Mouse (Mus musculus) liver, embryonic 11.5 days (tissue): ENCODE measurements around the gene Zfp26. TPM values are rescaled to one million over a fixed set of nuclear protein-coding genes. Genes with fewer than 3 reads are reported as not detected.

Source experiments
- ATAC-seq: fragments of 200-750 bp; cut with Nextera tagmentation; replicated peaks from 2 replicates; pipeline ENCODE4 v1.8.0; 2017; ENCODE audit warnings: moderate number of reproducible peaks, mild to moderate bottlenecking, moderate TSS enrichment, moderate library complexity; ENCODE audit not compliant: low FRiP score
- DNase-seq: peaks from one replicate; pipeline ENCODE4 v3.0.0-alpha.2; 2017; ENCODE audit warnings: low spot score
- H3K27ac ChIP-seq: fragments of 300-500 bp; sonication (generic); 2 replicates; pipeline ENCODE4 v1.5.1; 2014; ENCODE audit warnings: mild to moderate bottlenecking, low read depth, low read length, control low read depth
- H3K27me3 ChIP-seq: fragments of 300-500 bp; sonication (generic); replicated peaks from 2 replicates; pipeline ENCODE4 v1.6.1; 2014; ENCODE audit warnings: low read length, mixed read lengths; ENCODE audit not compliant: control insufficient read depth, insufficient read depth
- H3K36me3 ChIP-seq: fragments of 300-500 bp; sonication (generic); 2 replicates; pipeline ENCODE4 v1.6.1; 2014; ENCODE audit warnings: mild to moderate bottlenecking, low read length, moderate library complexity, mixed read lengths; ENCODE audit not compliant: control insufficient read depth, insufficient read depth
- H3K4me1 ChIP-seq: fragments of 300-500 bp; sonication (generic); replicated peaks from 2 replicates; pipeline ENCODE4 v1.6.1; 2014; ENCODE audit warnings: low read length, mixed read lengths; ENCODE audit not compliant: control insufficient read depth, insufficient read depth
- H3K4me2 ChIP-seq: fragments of 300-500 bp; sonication (generic); 2 replicates; pipeline ENCODE4 v1.6.1; 2014; ENCODE audit warnings: mild to moderate bottlenecking, control low read depth, moderate library complexity
- H3K4me3 ChIP-seq: fragments of 300-500 bp; sonication (generic); 2 replicates; pipeline ENCODE4 v1.5.1; 2014; ENCODE audit warnings: low read depth, low read length, control low read depth
- H3K9ac ChIP-seq: fragments of 300-500 bp; sonication (generic); 2 replicates; pipeline ENCODE4 v1.6.1; 2014; ENCODE audit warnings: low read depth, low read length, control low read depth
- H3K9me3 ChIP-seq: fragments of 300-500 bp; sonication (generic); 2 replicates; pipeline ENCODE4 v1.6.1; 2016; ENCODE audit warnings: low read length, inconsistent platforms, mixed read lengths; ENCODE audit not compliant: control insufficient read depth
- WGBS: fragments of 180-500 bp; shearing (Covaris S2); extraction: QIAGEN DNeasy Blood & Tissue Kit; methylation state at CpG from one replicate; pipeline ENCODE4 v1.1.7; 2014; 5-methylcytosine and 5-hydroxymethylcytosine counted together
- polyA plus RNA-seq: library from polyadenylated mRNA; unstranded; fragments of >200 nt; fragmentation: Nextera tagmentation; extraction: Ambion mirVana; gene quantifications from 2 replicates; pipeline ENCODE4 v1.2.1, GENCODE M21; 2014

Gene Zfp26
- 15.1 and 16.4 TPM in 2 replicates for polyA plus RNA-seq

- peak within 1 kb of the TSS; percentile 80 for H3K9ac ChIP-seq
- ATAC-seq (peak; percentile 92), DNase-seq (peak; percentile 83)
- peak within 1 kb of the TSS; percentile 84 for H3K27ac ChIP-seq
- peaks cover 7% of the 10 kb centered on the region; the same call in 1 of the 2 replicates for H3K4me1 ChIP-seq
- peak within 1 kb of the TSS; percentile 79 for H3K4me3 ChIP-seq
- peaks cover 6% of the 10 kb centered on the region for H3K36me3 ChIP-seq
- H3K9me3 ChIP-seq: no peaks in the 10 kb centered on the region
- H3K4me2 ChIP-seq: peak within 1 kb of the TSS; percentile 80
- WGBS: under 1% methylated on average over 48 of the region's 48 CpGs
- H3K27me3 ChIP-seq: no peaks in the 10 kb centered on the region
Observed at GRCm38 (mm10) chr9:20459377-20460317, at the start of gene Zfp26. TSS of gene Zfp26 (minus strand) at chr9:20460162.

GRCm38 (mm10) chr9:20509676-20510075 is 49.7 kb upstream of the Zfp26 start:
- Histone ChIP-seq H3K4me2 (no peak overlapping the region), H3K4me3 (no peak overlapping the region), H3K9ac (no peak overlapping the region), H3K9me3 (no peaks in the 10 kb centered on the region), H3K27ac (no peak overlapping the region), H3K27me3 (no peaks in the 10 kb centered on the region), H3K4me1 (peaks cover 30% of the 10 kb centered on the region), H3K36me3 (peaks cover 23% of the 10 kb centered on the region)
- DNase-seq: no peak
- 57% methylated on average over 3 of the region's 3 CpGs for WGBS
- ATAC-seq: peak; percentile 56

DNA sequence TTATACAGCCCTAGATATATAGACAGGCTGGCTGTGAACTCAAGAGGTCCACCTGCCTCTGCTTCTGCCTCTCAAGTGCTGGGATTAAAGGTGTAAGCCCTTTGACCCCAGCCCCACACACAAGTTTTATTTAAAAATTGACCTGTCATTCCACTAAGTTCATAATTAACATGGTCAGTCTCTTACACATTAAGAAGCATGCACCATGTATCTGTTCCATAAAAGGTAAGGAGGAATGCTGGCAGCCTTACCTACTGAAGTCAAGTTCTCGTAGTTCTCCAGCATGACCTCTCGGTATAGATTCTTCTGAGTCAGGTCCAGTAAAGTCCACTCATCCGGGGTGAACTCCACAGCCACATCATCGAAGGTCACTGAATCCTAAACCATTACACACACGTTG is 44.8 kb upstream of the Zfp26 start:
- ATAC-seq (no peak), DNase-seq (no peak)
- peaks cover 46% of the 10 kb centered on the region for H3K36me3 ChIP-seq
- H3K9me3 ChIP-seq: no peaks in the 10 kb centered on the region
- H3K4me2 ChIP-seq: no peak overlapping the region
- H3K4me3 ChIP-seq: no peak overlapping the region
- no peak overlapping the region for H3K27ac ChIP-seq
- peaks cover 1% of the 10 kb centered on the region; the same call in 1 of the 2 replicates for H3K4me1 ChIP-seq
- H3K9ac ChIP-seq: no peak overlapping the region
- 91% methylated on average over 5 of the region's 5 CpGs for WGBS
- no peaks in the 10 kb centered on the region for H3K27me3 ChIP-seq

DNA sequence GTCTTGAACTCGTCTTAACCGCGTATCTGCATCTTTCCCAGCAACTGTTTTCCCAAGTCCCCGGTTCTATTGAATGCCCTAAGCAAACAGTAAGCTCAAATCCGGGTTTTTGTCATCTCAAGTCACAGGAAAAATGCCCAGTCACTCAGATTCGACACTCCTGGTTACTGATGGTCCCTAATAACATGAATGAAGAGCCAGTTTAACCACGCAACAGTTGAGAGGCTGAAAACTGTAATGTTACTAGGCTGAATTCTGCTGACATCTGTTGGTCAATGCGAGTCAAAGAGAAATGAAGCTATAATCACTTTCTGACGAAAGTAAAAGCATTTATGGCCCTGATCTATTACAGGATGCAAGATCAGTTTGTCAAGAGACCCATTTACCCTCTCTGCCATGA is 33.3 kb upstream of the Zfp26 start:
- Histone ChIP-seq H3K4me3 (peak overlapping the region; percentile 86), H3K36me3 (peaks cover 5% of the 10 kb centered on the region; the same call in 1 of the 2 replicates), H3K27me3 (no peaks in the 10 kb centered on the region), H3K9ac (peak overlapping the region; percentile 87), H3K4me1 (peaks cover 6% of the 10 kb centered on the region), H3K27ac (peak overlapping the region; percentile 96), H3K4me2 (peak overlapping the region; percentile 80), H3K9me3 (no peaks in the 10 kb centered on the region)
- WGBS: 8% methylated on average over 9 of the region's 9 CpGs
- ATAC-seq (no peak), DNase-seq (no peak)

DNA sequence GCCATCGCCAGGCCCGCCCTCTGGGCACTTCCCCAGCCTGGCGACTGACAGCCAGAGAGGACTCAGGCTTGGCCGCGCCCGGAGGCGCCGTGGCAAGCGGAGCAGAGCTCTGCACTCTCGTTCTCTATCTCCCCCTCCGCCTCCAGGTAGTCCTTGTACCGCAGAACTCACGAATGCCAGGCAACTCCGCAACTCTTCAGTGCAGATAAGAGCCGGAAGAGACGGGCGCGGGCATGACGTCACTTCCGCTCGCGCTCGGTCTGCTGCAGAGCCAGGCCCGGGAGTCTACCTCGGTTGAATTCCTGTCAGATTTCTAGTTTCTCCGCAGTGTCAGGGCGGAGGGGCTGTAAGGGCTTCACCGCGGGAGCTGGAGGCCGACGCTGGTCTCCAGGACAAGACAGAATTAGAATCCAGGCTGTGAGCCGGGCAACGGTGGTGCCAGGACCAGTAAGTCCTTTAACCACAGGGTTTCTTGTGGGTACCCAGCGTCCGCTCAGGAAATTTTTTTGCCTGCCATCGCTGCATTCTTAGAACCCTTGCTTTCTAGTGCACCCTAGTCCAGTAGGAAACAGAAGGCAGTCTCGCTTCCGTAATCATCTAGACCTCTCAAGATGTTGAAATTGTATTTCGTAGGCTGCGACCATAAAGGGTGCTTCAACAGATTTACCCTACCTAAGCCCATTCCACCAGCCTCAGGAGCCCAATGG is 32.7 kb upstream of the Zfp26 start, which contains the start of gene Zfp426:
Zfp426 (minus strand) TSS at position 220 of the 707 bp plus-strand sequence.
- peak; percentile 93 for DNase-seq
- Histone ChIP-seq H3K36me3 (no peaks in the 10 kb centered on the region; the same call in 1 of the 2 replicates), H3K9ac (peak within 1 kb of the TSS; percentile 87), H3K4me2 (peak within 1 kb of the TSS; percentile 80), H3K4me3 (peak within 1 kb of the TSS; percentile 86), H3K4me1 (peaks cover 6% of the 10 kb centered on the region), H3K27me3 (no peaks in the 10 kb centered on the region), H3K9me3 (no peaks in the 10 kb centered on the region), H3K27ac (peak within 1 kb of the TSS; percentile 96)
- WGBS: under 1% methylated on average over 40 of the region's 40 CpGs
- ATAC-seq: peak; percentile 97

DNA sequence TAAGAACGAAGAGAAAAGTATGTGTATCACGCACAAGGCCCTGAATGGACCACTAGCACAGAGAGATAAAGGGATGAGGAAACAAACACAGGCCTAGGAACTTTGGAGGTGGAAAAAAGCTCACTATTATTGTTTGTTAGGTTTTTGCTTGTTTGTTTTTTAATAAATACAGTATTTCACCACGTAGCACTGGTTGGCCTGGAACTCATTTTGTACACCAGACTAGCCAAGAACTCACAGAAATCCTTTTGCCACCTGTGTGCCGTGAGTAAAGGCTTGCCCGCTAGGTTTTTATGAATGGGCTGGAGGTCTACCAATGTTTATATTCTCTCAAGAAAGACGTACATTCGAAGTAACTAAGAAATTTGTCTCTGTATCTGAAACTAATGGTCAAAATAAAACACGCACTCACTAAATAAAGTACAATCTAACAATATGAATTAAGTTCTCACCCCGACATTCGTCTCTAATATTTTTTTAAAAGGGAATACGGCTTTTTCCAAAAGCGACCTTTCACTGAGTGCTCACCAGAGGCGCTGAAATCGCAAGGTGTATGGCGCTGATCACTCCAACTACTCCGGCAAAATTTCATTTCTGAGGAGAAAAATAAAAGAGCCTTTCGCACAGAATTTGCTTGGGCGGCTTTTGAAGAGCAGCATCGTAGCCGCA is 32.0 kb upstream of the Zfp26 start:
- H3K4me1 ChIP-seq: peaks cover 6% of the 10 kb centered on the region
- H3K36me3 ChIP-seq: no peaks in the 10 kb centered on the region; the same call in 1 of the 2 replicates
- H3K4me3 ChIP-seq: peak overlapping the region; percentile 86
- peak overlapping the region; percentile 80 for H3K4me2 ChIP-seq
- H3K27ac ChIP-seq: peak overlapping the region; percentile 96
- WGBS: 9% methylated on average over 20 of the region's 20 CpGs
- no peaks in the 10 kb centered on the region for H3K9me3 ChIP-seq
- H3K9ac ChIP-seq: peak overlapping the region; percentile 87
- ATAC-seq: no peak
- H3K27me3 ChIP-seq: no peaks in the 10 kb centered on the region
- DNase-seq: no peak

GRCm38 (mm10) chr9:20489536-20489935 is 29.6 kb upstream of the Zfp26 start:
- H3K9me3 ChIP-seq: no peaks in the 10 kb centered on the region
- H3K36me3 ChIP-seq: peaks cover 6% of the 10 kb centered on the region; the same call in 1 of the 2 replicates
- no peak overlapping the region for H3K27ac ChIP-seq
- ATAC-seq (no peak), DNase-seq (no peak)
- WGBS: 85% methylated on average over 5 of the region's 5 CpGs
- no peak overlapping the region for H3K9ac ChIP-seq
- H3K4me3 ChIP-seq: no peak overlapping the region
- no peaks in the 10 kb centered on the region for H3K27me3 ChIP-seq
- H3K4me2 ChIP-seq: no peak overlapping the region
- H3K4me1 ChIP-seq: peaks cover 6% of the 10 kb centered on the region

DNA sequence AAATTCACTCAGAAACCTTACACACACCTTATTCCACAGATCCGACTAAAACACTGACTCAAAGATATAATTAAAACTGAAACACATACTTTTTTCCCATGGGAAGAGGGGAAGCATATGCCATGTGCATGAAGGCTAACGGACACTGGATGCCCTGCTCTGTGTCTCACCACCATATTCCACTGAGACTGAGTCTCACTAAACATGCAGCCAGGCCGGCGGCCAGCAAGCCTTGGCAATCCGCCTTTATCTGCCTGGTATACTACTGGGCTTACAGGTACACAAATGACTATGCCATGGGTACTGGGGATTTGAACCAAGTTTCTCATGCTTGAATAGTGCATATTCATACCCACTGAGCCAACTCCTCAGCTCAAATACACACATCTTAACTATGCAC is 19.4 kb upstream of the Zfp26 start:
- H3K9me3 ChIP-seq: no peaks in the 10 kb centered on the region
- no peaks in the 10 kb centered on the region for H3K4me1 ChIP-seq
- H3K4me3 ChIP-seq: no peak overlapping the region
- H3K27me3 ChIP-seq: no peaks in the 10 kb centered on the region
- H3K36me3 ChIP-seq: peaks cover 17% of the 10 kb centered on the region; the same call in 1 of the 2 replicates
- no peak overlapping the region for H3K4me2 ChIP-seq
- H3K9ac ChIP-seq: no peak overlapping the region
- no peak overlapping the region for H3K27ac ChIP-seq
- ATAC-seq (no peak), DNase-seq (no peak)
- WGBS: 92% methylated on average over 5 of the region's 5 CpGs
